Mouse (Mus musculus) ES-E14 (cell line): ENCODE measurements around the gene Clcc1. TPM values are rescaled to one million over a fixed set of nuclear protein-coding genes. Genes with fewer than 3 reads are reported as not detected.
A peak's percentile ranks its signal among the peaks of the same experiment; 100 is the strongest.

Experiments
- DNase-seq: peaks from one replicate; pipeline ENCODE4 v3.0.0-alpha.2; 2013; ENCODE audit warnings: low read depth, low spot score
- H3K27ac ChIP-seq: 2 replicates; pipeline ENCODE4 v1.5.1; 2012; ENCODE audit warnings: low read depth, mild to moderate bottlenecking, low read length, moderate library complexity, mixed read lengths; ENCODE audit not compliant: poor library complexity, insufficient read depth, severe bottlenecking
- H3K36me3 ChIP-seq: 2 replicates; pipeline ENCODE4 v1.6.1; 2012; ENCODE audit warnings: mild to moderate bottlenecking, low read length, moderate library complexity, mixed read lengths; ENCODE audit not compliant: control insufficient read depth, poor library complexity, insufficient read depth, severe bottlenecking
- H3K4me1 ChIP-seq, 2 experiments: fragments of 150-350 bp in 1 of 2; sonication (generic) in 1 of 2; 2 replicates each; pipeline ENCODE4 v1.6.1; 2012; ENCODE audit warnings: low read length in 2 of 2, mild to moderate bottlenecking in 1 of 2, mixed read lengths in 1 of 2; ENCODE audit not compliant: control insufficient read depth in 2 of 2, insufficient read depth in 2 of 2, poor library complexity in 1 of 2
- H3K4me3 ChIP-seq, 2 experiments: fragments of 150-350 bp in 1 of 2; sonication (generic) in 1 of 2; 2 replicates each; pipeline ENCODE4 v1.5.1; 2012; ENCODE audit warnings: low read length in 2 of 2, low read depth in 1 of 2, mild to moderate bottlenecking in 1 of 2, mixed read lengths in 1 of 2; ENCODE audit not compliant: insufficient read depth in 1 of 2, poor library complexity in 1 of 2, severe bottlenecking in 1 of 2
- H3K9ac ChIP-seq: 2 replicates; pipeline ENCODE4 v1.6.1; 2012; ENCODE audit warnings: low read depth, mild to moderate bottlenecking, low read length, mixed read lengths; ENCODE audit not compliant: poor library complexity, insufficient read depth, severe bottlenecking
- H3K9me3 ChIP-seq: fragments of 150-350 bp; sonication (generic); 2 replicates; pipeline ENCODE4 v1.6.1; 2012; ENCODE audit warnings: low read depth, mild to moderate bottlenecking, low read length; ENCODE audit not compliant: control insufficient read depth, insufficient read depth
- CHD2 ChIP-seq: IDR thresholded peaks from 2 replicates; pipeline ENCODE4 v1.6.1; 2014; ENCODE audit warnings: mild to moderate bottlenecking, low read depth, low read length, inconsistent platforms
- HCFC1 ChIP-seq: IDR thresholded peaks from 2 replicates; pipeline ENCODE4 v1.6.1; 2012; ENCODE audit warnings: low read length, inconsistent platforms, borderline replicate concordance; ENCODE audit not compliant: insufficient read depth
- MAFK ChIP-seq: IDR thresholded peaks from 2 replicates; pipeline ENCODE4 v1.6.1; 2014; ENCODE audit warnings: mild to moderate bottlenecking, low read depth, low read length, inconsistent platforms; ENCODE audit not compliant: insufficient read depth
- ZC3H11A ChIP-seq: IDR thresholded peaks from 2 replicates; pipeline ENCODE4 v1.6.1; 2012; ENCODE audit warnings: low read depth, mild to moderate bottlenecking, inconsistent platforms, low read length, borderline replicate concordance
- ZNF384 ChIP-seq: IDR thresholded peaks from 2 replicates; pipeline ENCODE4 v1.6.1; 2012; ENCODE audit warnings: low read depth, low read length, inconsistent platforms
- in situ Hi-C, 2 experiments: fragments of 600-800 bp; cut with MboI; formaldehyde crosslinking; loops; one replicate each; pipeline ENCODE4 v1.15.1; 2025; ENCODE audit warnings: low sequenced_read_pairs in 2 of 2, inconsistent platforms in 1 of 2; ENCODE audit not compliant: unreplicated experiment in 2 of 2
- total RNA-seq: library from RNA; depleted of rRNA; stranded (reverse); fragments of 300-350 nt; gene quantifications from 2 replicates; pipeline ENCODE4 v1.2.3, GENCODE M21; 2012

Gene Clcc1
- total RNA-seq, 1 experiment = 33.9 TPM

DNA sequence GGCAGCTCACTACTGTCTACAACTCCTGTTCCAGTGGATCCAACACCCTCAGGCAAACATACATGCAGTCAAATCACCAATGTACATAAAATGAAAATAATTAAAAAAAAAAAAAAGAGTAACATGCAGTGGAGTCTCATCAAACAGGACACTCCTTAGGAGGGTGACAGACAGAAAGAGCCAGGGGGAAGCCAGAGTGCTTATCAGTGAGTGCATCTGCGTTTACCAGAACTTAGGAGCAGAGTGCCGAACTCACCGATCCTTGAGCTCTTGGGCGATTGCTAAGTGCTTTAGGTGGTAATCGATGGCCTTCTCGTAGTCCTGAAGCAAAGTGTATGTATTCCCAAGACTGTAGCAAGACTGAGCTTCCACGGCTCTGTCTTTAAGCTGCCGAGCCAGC, 44.9 kb downstream of the Clcc1 start:
- Histone ChIP-seq H3K36me3 (peaks cover 21% of the 10 kb centered on the region), H3K9me3 (0 out of 2 replicates have a peak, but pooled peaks cover 2% of the 10 kb centered on the region)
- in situ Hi-C loops = no loop called here

DNA sequence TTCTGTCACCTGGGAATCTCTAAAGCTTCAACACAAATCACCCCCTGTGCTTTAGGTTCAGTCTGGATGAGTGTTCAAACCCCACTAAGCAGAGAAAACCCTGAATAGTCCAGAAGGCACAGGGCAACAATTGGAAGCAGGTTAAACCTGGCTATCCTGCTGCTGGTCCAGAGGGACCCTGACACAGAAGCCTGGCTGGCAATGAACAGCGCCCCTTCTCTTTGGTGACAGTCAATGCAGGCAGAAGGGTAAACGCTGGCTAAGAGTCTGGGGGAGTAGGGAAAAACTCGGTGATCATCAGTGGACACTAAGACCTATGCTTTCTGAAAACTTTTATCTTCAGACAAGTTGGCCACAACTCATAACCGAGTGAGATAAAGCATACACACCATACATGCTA, 46.1 kb downstream of the Clcc1 start:
- Histone ChIP-seq H3K36me3 (peaks cover 16% of the 10 kb centered on the region), H3K9me3 (no peaks in the 10 kb centered on the region), H3K4me3 (no peak overlapping the region), H3K9ac (no peak overlapping the region), H3K4me1 (no peaks in the 10 kb centered on the region), H3K27ac (no peak overlapping the region)
- DNase-seq = no peak
- TF ChIP-seq HCFC1 = no peak
- no peak for TF ChIP-seq MAFK
- no peak for TF ChIP-seq ZC3H11A
- no peak for TF ChIP-seq ZNF384
- no peak for TF ChIP-seq CHD2
- in situ Hi-C loops = no loop called here

More for the DNA sequence above, 44.9 kb downstream of the Clcc1 start:
- no peak overlapping the region for H3K9ac ChIP-seq
- DNase-seq = no peak
- no peak overlapping the region for H3K27ac ChIP-seq
- no peak overlapping the region for H3K4me3 ChIP-seq
- TF ChIP-seq ZC3H11A (no peak), MAFK (no peak), CHD2 (no peak), HCFC1 (no peak), ZNF384 (no peak)
- H3K4me1 ChIP-seq = no peaks in the 10 kb centered on the region

DNA sequence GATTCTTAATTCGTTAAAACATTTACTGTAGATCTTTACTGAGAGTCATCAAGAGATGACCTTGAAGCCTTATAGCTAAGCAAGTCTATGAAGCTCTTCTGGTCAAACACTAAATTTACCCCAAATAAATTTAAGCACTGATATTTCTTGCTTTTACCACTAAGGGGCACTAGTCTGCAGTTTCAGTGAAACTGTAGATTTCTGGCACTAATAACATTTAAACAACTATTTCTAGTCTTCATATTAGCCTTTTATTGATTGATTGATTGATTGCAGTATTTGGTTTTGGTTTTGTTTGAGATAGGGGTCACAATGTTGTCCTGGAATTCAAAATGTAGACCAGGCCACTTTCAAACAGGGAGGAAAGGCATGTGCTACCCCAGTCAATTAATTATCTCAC, 47.5 kb downstream of the Clcc1 start:
- DNase-seq = no peak
- Histone ChIP-seq H3K4me1 (no peaks in the 10 kb centered on the region), H3K9me3 (no peaks in the 10 kb centered on the region), H3K4me3 (peak overlapping the region in 1 of 2 experiments; percentile 17; a peak in 1 of 4 replicates), H3K9ac (no peak overlapping the region), H3K27ac (no peak overlapping the region), H3K36me3 (peaks cover 9% of the 10 kb centered on the region)
- in situ Hi-C loops = no loop called here
- no peak for TF ChIP-seq CHD2

DNA sequence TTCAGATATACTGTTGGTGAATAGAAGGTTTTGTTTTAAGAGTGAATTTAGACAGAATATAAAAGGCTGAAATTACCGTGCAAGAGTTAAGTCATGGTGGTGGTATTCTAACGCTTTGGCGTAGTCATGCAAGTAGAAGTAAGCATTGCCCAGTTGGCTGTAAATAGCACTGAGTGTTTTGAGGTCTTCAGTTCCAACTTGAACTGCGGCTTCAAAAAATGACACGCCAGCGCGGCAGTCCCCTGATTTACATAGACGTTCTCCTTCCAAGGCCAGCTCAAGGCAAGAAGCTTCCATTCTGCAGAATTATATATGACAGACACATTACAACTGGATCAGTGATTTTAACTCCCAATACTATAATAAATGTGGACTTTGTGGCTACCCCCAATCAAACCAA, 49.1 kb downstream of the Clcc1 start:
- TF ChIP-seq ZNF384 (no peak), ZC3H11A (no peak), CHD2 (no peak), HCFC1 (no peak), MAFK (no peak)
- in situ Hi-C loops = no loop called here
- Histone ChIP-seq H3K27ac (no peak overlapping the region), H3K9ac (no peak overlapping the region), H3K9me3 (no peaks in the 10 kb centered on the region), H3K4me3 (no peak overlapping the region), H3K4me1 (peaks cover under 1 to 6% of the 10 kb centered on the region in 2 experiments; a peak in 2 of 4 replicates), H3K36me3 (peaks cover 6% of the 10 kb centered on the region; the same call in 1 of the 2 replicates)
- DNase-seq = no peak

DNA sequence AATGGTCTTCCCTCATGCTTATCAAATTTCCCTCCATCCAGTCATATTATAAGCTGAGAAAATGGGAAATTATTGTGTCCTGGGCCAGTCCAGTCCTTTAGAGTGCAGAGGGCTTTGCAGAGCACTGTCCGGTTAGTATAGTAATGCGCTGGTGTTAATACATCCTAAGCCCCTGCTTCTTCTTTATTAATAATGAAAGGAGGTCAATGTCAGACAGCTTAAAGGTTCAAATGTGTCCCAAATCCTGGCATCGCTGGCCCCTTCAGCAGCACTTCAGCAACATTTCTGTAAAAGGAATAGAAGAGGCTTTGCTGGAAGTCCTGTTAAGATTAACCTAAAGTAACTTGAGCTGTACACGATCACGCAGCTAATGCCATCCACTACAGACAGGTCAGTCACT, 57.6 kb downstream of the Clcc1 start:
- no peak for DNase-seq
- Histone ChIP-seq H3K4me3 (no peak overlapping the region), H3K9me3 (no peaks in the 10 kb centered on the region), H3K9ac (no peak overlapping the region), H3K27ac (no peak overlapping the region), H3K36me3 (no peaks in the 10 kb centered on the region), H3K4me1 (peaks cover 2 to 6% of the 10 kb centered on the region in 2 experiments; a peak in 2 of 4 replicates)
- TF ChIP-seq ZC3H11A = no peak
- no peak for TF ChIP-seq CHD2
- in situ Hi-C loops = no loop called here
